Mouse (Mus musculus) spleen, postnatal 10 days (tissue): ENCODE results near the gene Syf2.

Source experiments
- DNase-seq, 2 experiments: peaks; one replicate each; pipeline ENCODE4 v3.0.0; 2021 to 2022; ENCODE audit warnings: low spot score in 2 of 2

Syf2 gene

GRCm38 (mm10) chr4:134923258-134924018 lies 7.3 kb upstream of the Syf2 start, which contains the start of gene Rsrp1:
TSS of gene Rsrp1 (plus strand) at chr4:134923592.
- DNase-seq, result peak; percentile 98

GRCm38 (mm10) chr4:134924019-134924741 lies 6.5 kb upstream of the Syf2 start:
- peak; percentile 71 to 79 for DNase-seq

- no peak for DNase-seq
These were observed 5.5 kb upstream of the Syf2 start for GRCm38 (mm10) chr4:134925206-134925605.

GRCm38 (mm10) chr4:134927815-134928463 lies 2.8 kb upstream of the Syf2 start:
- no peak for DNase-seq

- no peak for DNase-seq
These were observed 2.2 kb upstream of the Syf2 start for GRCm38 (mm10) chr4:134928464-134928836.

GRCm38 (mm10) chr4:134929536-134929935 lies 1.2 kb upstream of the Syf2 start:
- peak in 1 of 2 experiments; percentile 53 for DNase-seq

- no peak for DNase-seq
These were observed 508 bp upstream of the Syf2 start for GRCm38 (mm10) chr4:134930190-134930589.

- no peak for DNase-seq
These were observed 6.8 kb downstream of the Syf2 start for GRCm38 (mm10) chr4:134937240-134938176.

- no peak for DNase-seq
These were observed 9.2 kb downstream of the Syf2 start for GRCm38 (mm10) chr4:134939900-134940299.

- no peak for DNase-seq
These were observed 13.2 kb downstream of the Syf2 start for GRCm38 (mm10) chr4:134943758-134944538.

- peak; percentile 70 to 75 for DNase-seq
These were observed 15.5 kb downstream of the Syf2 start for GRCm38 (mm10) chr4:134946024-134946744.

GRCm38 (mm10) chr4:134950518-134951091 lies 19.9 kb downstream of the Syf2 start:
- DNase-seq, result peak in 1 of 2 experiments; percentile 42

- DNase-seq, result no peak
These were observed 23.8 kb downstream of the Syf2 start for GRCm38 (mm10) chr4:134954461-134954860.

- DNase-seq, result no peak
These were observed 24.5 kb downstream of the Syf2 start for GRCm38 (mm10) chr4:134955196-134955595.

GRCm38 (mm10) chr4:134955845-134956244 lies 25.1 kb downstream of the Syf2 start:
- peak in 1 of 2 experiments; percentile 55 for DNase-seq

GRCm38 (mm10) chr4:134956328-134956727 lies 25.6 kb downstream of the Syf2 start:
- peak; percentile 73 to 86 for DNase-seq

GRCm38 (mm10) chr4:134963021-134963776 lies 32.5 kb downstream of the Syf2 start:
- peak; percentile 70 to 81 for DNase-seq

GRCm38 (mm10) chr4:134967887-134968604 lies 37.3 kb downstream of the Syf2 start:
- peak in 1 of 2 experiments; percentile 59 for DNase-seq
